Mouse (Mus musculus) ovary, adult 2 months (tissue): Measurements from ENCODE around the gene Amer3. TPM values are rescaled to one million over a fixed set of nuclear protein-coding genes. Genes with fewer than 3 reads are reported as not detected.

ENCODE experiments used
- polyA plus RNA-seq: library from polyadenylated mRNA; depleted of rRNA; stranded (reverse); fragments of >200 nt; gene quantifications from 2 replicates; pipeline ENCODE4 v1.2.3, GENCODE M21; 2012; rRNA removed

Gene Amer3
- polyA plus RNA-seq = not detected in 2 replicates

DNA sequence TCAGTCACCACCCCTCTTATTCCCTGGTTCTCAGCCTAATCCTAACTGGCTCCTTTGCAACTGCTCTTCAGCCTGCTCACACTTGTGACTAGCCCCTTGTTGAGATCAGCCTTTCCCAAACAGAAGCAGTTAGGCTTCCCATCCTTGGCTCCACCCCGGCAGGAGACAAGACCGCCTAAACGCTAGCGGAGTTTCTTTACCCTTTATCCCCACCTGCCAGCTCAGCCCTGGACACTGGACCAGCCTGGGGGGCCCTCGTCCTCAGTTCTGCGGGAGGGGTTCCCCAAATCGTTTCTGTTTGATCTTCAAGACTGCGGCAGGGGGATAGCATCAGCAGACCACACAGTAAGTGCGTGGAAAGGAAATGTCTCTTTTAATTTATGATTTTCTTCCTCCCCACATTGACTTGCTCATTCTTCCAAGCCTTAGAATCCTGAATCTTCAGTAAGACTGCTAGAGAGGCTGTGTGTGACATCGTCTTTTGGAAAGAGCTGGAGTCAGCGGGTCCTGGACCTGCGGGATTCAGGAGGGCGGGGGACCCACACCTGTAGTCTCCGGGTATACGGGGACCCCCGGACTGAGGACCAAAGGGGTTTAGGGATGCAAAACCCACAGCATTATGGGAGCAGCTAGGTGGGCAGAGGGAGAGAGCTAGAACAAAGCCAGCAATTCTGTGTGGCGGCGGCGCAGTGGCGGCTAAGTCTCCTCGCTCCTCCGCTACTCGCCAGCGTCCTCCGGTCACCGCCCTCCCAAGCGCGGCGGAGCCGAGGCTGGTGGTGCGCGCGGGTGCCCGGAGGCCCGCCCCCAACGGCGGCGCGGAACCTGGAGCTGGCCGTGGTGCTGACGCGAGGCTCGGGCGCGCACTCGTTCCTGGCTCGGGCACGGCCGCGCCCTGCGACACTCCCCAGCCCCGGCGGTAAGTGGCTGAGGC is at the start of gene Amer3:
Gene Amer3, plus strand, starts transcription at position 807 of the 931 bp plus-strand sequence.

DNA sequence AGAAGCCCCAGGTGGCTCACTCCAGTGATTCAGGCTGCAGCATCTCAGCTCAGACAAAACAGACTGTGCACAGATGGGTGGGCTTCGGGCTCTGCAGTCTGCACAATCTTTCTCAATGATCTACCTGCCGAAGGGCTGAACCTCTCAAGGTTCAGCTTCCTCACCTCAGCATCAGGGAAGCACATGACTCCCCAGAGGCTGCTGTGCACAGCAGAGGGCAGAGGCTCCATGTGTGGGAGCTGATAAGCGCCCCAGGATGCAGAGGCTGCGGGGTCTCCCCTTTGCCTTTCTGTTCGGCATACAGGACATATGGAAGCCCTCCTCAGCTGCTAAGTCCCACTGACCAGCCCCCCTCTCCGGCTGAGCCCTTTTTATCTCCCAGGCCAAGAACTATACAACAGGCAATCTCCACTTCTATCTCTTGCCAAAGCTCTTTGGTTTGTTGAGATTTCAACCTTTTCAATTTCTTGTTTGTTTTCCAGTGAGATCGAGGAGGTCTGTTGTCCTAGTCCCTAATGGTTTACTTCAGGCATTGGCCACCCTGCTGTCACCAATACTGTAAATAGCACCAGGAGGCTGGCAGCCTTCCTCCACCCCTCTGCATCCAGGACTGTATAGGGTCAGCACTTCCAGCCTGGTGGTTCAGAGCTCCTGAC is 44.3 kb upstream of the Amer3 start, which contains the start of gene Cfc1:
Gene Cfc1, plus strand, starts transcription at position 606 of the 656 bp plus-strand sequence.

DNA sequence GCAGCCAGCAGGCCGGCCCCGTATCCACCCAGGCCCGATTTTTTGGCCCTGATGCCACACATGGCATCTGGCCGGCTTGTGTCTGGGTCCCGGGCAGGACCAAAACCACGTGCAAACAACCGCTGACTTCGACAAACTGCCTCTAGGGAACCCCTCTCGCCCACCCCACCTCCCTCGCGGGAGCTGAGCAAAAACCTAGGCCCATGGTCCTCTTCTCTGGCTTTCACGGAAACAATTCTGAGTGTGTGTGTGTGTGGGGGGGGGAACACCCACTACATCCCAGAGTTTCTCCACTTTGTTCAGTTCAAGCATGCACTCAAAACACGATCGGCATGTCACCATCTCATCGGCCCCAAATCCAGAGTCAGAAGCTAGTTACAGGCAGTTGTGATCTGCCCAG is 18.6 kb upstream of the Amer3 start, which contains the start of gene Prss40:
Gene Prss40, minus strand, starts transcription at position 101 of the 400 bp plus-strand sequence.

Other genes with a start within 250 kb of the Amer3 start
- 30.7 and 38.7 TPM in 2 replicates for gene Ccdc115, start 140.0 kb upstream of the Amer3 start, polyA plus RNA-seq
- gene Imp4, start 139.8 kb upstream of the Amer3 start, polyA plus RNA-seq = 64.7 and 76.4 TPM in 2 replicates
- gene Ptpn18, start 119.9 kb upstream of the Amer3 start, polyA plus RNA-seq = 116 and 259 TPM in 2 replicates
- not detected in 2 replicates for gene Prss39, start 81.2 kb upstream of the Amer3 start, polyA plus RNA-seq
- gene Cfc1, start 44.0 kb upstream of the Amer3 start, polyA plus RNA-seq = 0.26 and 0.81 TPM in 2 replicates
- not detected in 2 replicates for gene Prss40, start 18.7 kb upstream of the Amer3 start, polyA plus RNA-seq